ENCODE assay signal across 9 mouse cellular contexts in the genomic region with DNA sequence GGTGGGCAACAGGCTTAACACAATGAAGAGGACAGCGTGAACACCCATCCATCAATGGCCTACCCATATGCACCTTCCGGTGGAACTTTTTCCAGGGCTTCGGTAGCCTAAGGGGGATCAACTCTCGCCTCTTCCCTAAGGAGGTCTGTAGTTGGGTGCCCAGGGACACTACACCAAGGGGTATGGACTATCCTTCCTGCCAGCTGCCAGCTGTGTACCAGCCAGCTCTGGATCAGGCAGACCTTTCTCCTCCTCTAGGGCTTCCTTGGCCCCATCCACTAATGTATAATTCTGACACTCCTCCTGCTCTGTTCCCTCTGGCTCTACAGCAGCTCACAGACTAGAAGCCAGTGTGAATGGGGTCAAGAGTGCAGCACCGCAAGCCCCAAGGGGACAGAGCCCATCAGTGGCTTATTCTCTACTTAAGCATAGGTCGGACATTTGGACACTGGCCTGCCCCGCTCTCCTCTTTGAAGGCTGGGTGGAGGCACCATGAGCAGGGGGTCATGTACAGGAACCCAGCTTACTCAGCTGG. TPM values are rescaled to one million over a fixed set of nuclear protein-coding genes. Genes with fewer than 3 reads are reported as not detected.
A peak's percentile ranks its signal among the peaks of the same experiment; 100 is the strongest.
DNase-seq lines count a peak whose midpoint lies in the region; ATAC-seq lines count a peak whose summit lies in the region.
"Had no signal": no experiment of that assay in that cellular context is flagged by ENCODE, and none has a peak within 500 bp of the region (broad histone marks: within the 10 kb centered on the region; RNA-seq: fewer than 3 reads in every experiment).

No protein-coding gene starts in this region.

- peaks cover 19% of the 10 kb centered on the region for H3K36me3 ChIP-seq in erythroblast, embryonic 14.5 days (ENCODE audit: control insufficient read depth)
- H3K36me3 ChIP-seq in liver, embryonic 13.5 days, result peaks cover 25% of the 10 kb centered on the region

- H3K9ac ChIP-seq in liver, embryonic 13.5 days, result peak overlapping the region; percentile 72

- H3K27ac ChIP-seq in liver, embryonic 13.5 days, result peak overlapping the region; percentile 83

- H3K27me3 ChIP-seq in erythroblast, embryonic 14.5 days (ENCODE audit: control insufficient read depth), result no peaks in the 10 kb centered on the region
- H3K27me3 ChIP-seq in liver, embryonic 13.5 days, result no peaks in the 10 kb centered on the region

- peak; percentile 37 for DNase-seq in thymus, postnatal 25 days
- no peak for DNase-seq in thymus, adult 18-20 months
- DNase-seq in liver, embryonic 13.5 days, result no peak
- DNase-seq in urinary bladder, postnatal 36 days (ENCODE audit: low spot score in 2 of 2), result no peak
- DNase-seq in cerebellum, adult 9-11 months, result no peak
- DNase-seq in retina, embryonic 14.5 days (ENCODE audit: low spot score), result no peak
- DNase-seq: cerebellum, adult 9-10 months had no signal

- 19% methylated on average over 7 of the region's 7 CpGs for WGBS in liver, embryonic 13.5 days (ENCODE audit: insufficient replicate concordance)

- H3K4me1 ChIP-seq in erythroblast, embryonic 14.5 days (ENCODE audit: control insufficient read depth), result peaks cover 59% of the 10 kb centered on the region
- peaks cover 88% of the 10 kb centered on the region for H3K4me1 ChIP-seq in liver, embryonic 13.5 days (replicated peaks)

- no peak for ATAC-seq in erythroblast, adult 5-6 weeks (replicated peaks; ENCODE audit: low FRiP score, poor library complexity, severe bottlenecking)
- peak; percentile 3; the same call in 1 of the 2 replicates for ATAC-seq in liver, embryonic 13.5 days (ENCODE audit: low read depth)

- H3K4me2 ChIP-seq in liver, embryonic 13.5 days, result peak overlapping the region; percentile 67

- H3K4me3 ChIP-seq in erythroblast, embryonic 14.5 days (replicated peaks), result peak overlapping the region; percentile 45
- H3K4me3 ChIP-seq in liver, embryonic 13.5 days (replicated peaks), result peak overlapping the region; percentile 59

- H3K9me3 ChIP-seq in erythroblast, embryonic 14.5 days (ENCODE audit: control insufficient read depth, low read length), result no peaks in the 10 kb centered on the region
- H3K9me3 ChIP-seq in liver, embryonic 13.5 days (replicated peaks), result no peaks in the 10 kb centered on the region

RNA-seq across cellular contexts. Expression of gene Emilin1, which starts 1.0 kb away (rescaled TPM):
- polyA plus RNA-seq in erythroblast, embryonic 14.5 days (2012), result 0.50 and 0.81 TPM in 2 replicates
- 16.9 and 28.8 TPM in 2 replicates for total RNA-seq in erythroblast, adult 5-6 weeks (2015; ENCODE audit: low replicate concordance)
- 6.5 and 8.1 TPM in 2 replicates for total RNA-seq in erythroblast, adult 5-6 weeks (2017; ENCODE audit: low replicate concordance)
- polyA plus RNA-seq in liver, embryonic 13.5 days (2015; fragmentation: Nextera tagmentation; extraction: Ambion mirVana), result 41.6 and 42.7 TPM in 2 replicates

RNA-seq across cellular contexts. Expression of gene Ost4, which starts 6.6 kb away (rescaled TPM):
- polyA plus RNA-seq in erythroblast, embryonic 14.5 days (2012), result 27.7 and 30.6 TPM in 2 replicates
- total RNA-seq in erythroblast, adult 5-6 weeks (2015; ENCODE audit: low replicate concordance), result 167 and 176 TPM in 2 replicates
- total RNA-seq in erythroblast, adult 5-6 weeks (2017; ENCODE audit: low replicate concordance), result 63.0 and 140 TPM in 2 replicates
- 342 and 377 TPM in 2 replicates for polyA plus RNA-seq in liver, embryonic 13.5 days (2015; fragmentation: Nextera tagmentation; extraction: Ambion mirVana)

RNA-seq across cellular contexts. Expression of gene Khk, which starts 7.1 kb away (rescaled TPM):
- 1.8 and 2.6 TPM in 2 replicates for polyA plus RNA-seq in erythroblast, embryonic 14.5 days (2012)
- 8.1 and 14.4 TPM in 2 replicates for total RNA-seq in erythroblast, adult 5-6 weeks (2015; ENCODE audit: low replicate concordance)
- 9.2 and 12.4 TPM in 2 replicates for total RNA-seq in erythroblast, adult 5-6 weeks (2017; ENCODE audit: low replicate concordance)
- 33.9 and 37.6 TPM in 2 replicates for polyA plus RNA-seq in liver, embryonic 13.5 days (2015; fragmentation: Nextera tagmentation; extraction: Ambion mirVana)

RNA-seq across cellular contexts. Expression of gene Agbl5, which starts 25.7 kb away (rescaled TPM):
- polyA plus RNA-seq in erythroblast, embryonic 14.5 days (2012), result 2.4 and 2.7 TPM in 2 replicates
- total RNA-seq in erythroblast, adult 5-6 weeks (2015; ENCODE audit: low replicate concordance), result 4.8 TPM in 1 of 2 replicates, not detected in the other
- total RNA-seq in erythroblast, adult 5-6 weeks (2017; ENCODE audit: low replicate concordance), result 1.9 and 2.0 TPM in 2 replicates
- 4.3 and 5.3 TPM in 2 replicates for polyA plus RNA-seq in liver, embryonic 13.5 days (2015; fragmentation: Nextera tagmentation; extraction: Ambion mirVana)

RNA-seq across cellular contexts. Expression of gene Cgref1, which starts 31.2 kb away (rescaled TPM):
- not detected in 2 replicates for polyA plus RNA-seq in erythroblast, embryonic 14.5 days (2012)
- not detected in 2 replicates for total RNA-seq in erythroblast, adult 5-6 weeks (2015; ENCODE audit: low replicate concordance)
- total RNA-seq in erythroblast, adult 5-6 weeks (2017; ENCODE audit: low replicate concordance), result not detected in 2 replicates
- polyA plus RNA-seq in liver, embryonic 13.5 days (2015; fragmentation: Nextera tagmentation; extraction: Ambion mirVana), result 5.4 and 5.6 TPM in 2 replicates

Comparison
In these comparisons a context has a peak if more than half of its experiments do, and no peak if none do; other contexts are left out.
1. RNA of gene Emilin1, which starts 1.0 kb away (polyA plus RNA-seq): 41.6 to 42.7 TPM in liver, embryonic 13.5 days; 0.50 to 0.81 TPM in erythroblast, embryonic 14.5 days; every median in the first group is over 10 times any median in the second.
2. RNA of gene Ost4, which starts 6.6 kb away (polyA plus RNA-seq): 342 to 377 TPM in liver, embryonic 13.5 days; 27.7 to 30.6 TPM in erythroblast, embryonic 14.5 days; every median in the first group is over 10 times any median in the second.